Mouse (Mus musculus) forebrain, postnatal 0 days (tissue): ENCODE results near the gene Syt13. TPM values are rescaled to one million over a fixed set of nuclear protein-coding genes. Genes with fewer than 3 reads are reported as not detected.

Source experiments
- ATAC-seq: fragments of 200-750 bp; cut with Nextera tagmentation; 2 replicates; pipeline ENCODE4 v1.8.0; 2017; ENCODE audit warnings: mild to moderate bottlenecking, moderate library complexity
- DNase-seq: peaks from one replicate; pipeline ENCODE4 v3.0.0-alpha.2; 2015
- H3K27ac ChIP-seq: fragments of 300-500 bp; sonication (generic); 2 replicates; pipeline ENCODE4 v1.5.1; 2014; ENCODE audit warnings: low read depth, mild to moderate bottlenecking, antibody characterized with exemption, low read length, moderate library complexity, mixed read lengths
- H3K27me3 ChIP-seq: fragments of 300-500 bp; sonication (generic); 2 replicates; pipeline ENCODE4 v1.6.1; 2014; ENCODE audit warnings: mild to moderate bottlenecking, low read length, mixed read lengths; ENCODE audit not compliant: insufficient read depth
- H3K36me3 ChIP-seq: fragments of 300-500 bp; sonication (generic); 2 replicates; pipeline ENCODE4 v1.6.1; 2014; ENCODE audit warnings: mild to moderate bottlenecking, moderate library complexity; ENCODE audit not compliant: insufficient read depth
- H3K4me1 ChIP-seq: fragments of 300-500 bp; sonication (generic); 2 replicates; pipeline ENCODE4 v1.6.1; 2014; ENCODE audit warnings: antibody characterized with exemption; ENCODE audit not compliant: insufficient read depth
- H3K4me2 ChIP-seq: fragments of 300-500 bp; sonication (generic); 2 replicates; pipeline ENCODE4 v1.6.1; 2014; ENCODE audit warnings: low read depth, mild to moderate bottlenecking, moderate library complexity
- H3K4me3 ChIP-seq: fragments of 300-500 bp; sonication (generic); 2 replicates; pipeline ENCODE4 v1.5.1; 2014; ENCODE audit warnings: low read depth, low read length, mixed read lengths
- H3K9ac ChIP-seq: fragments of 300-500 bp; sonication (generic); 2 replicates; pipeline ENCODE4 v1.6.1; 2014; ENCODE audit warnings: mild to moderate bottlenecking
- H3K9me3 ChIP-seq: fragments of 300-500 bp; sonication (generic); 2 replicates; pipeline ENCODE4 v1.6.1; 2016; ENCODE audit warnings: low read length
- CTCF ChIP-seq: sonication (generic); IDR thresholded peaks from 2 replicates; pipeline ENCODE4 v1.5.1; 2016; ENCODE audit warnings: antibody characterized with exemption, control low read depth, low read depth
- WGBS: fragments of 180-500 bp; shearing (Covaris S2); extraction: QIAGEN DNeasy Blood & Tissue Kit; methylation state at CpG from one replicate; pipeline ENCODE4 v1.1.7; 2014; 5-methylcytosine and 5-hydroxymethylcytosine counted together
- polyA plus RNA-seq: library from polyadenylated mRNA; unstranded; fragments of >200 nt; fragmentation: Nextera tagmentation; extraction: Ambion mirVana; gene quantifications from 2 replicates; pipeline ENCODE4 v1.2.1, GENCODE M21; 2015
- total RNA-seq: library from RNA; depleted of rRNA; stranded (reverse); fragments of >200 nt; gene quantifications from 2 replicates; pipeline ENCODE4 v1.2.3, GENCODE M21; 2014

The Syt13 gene
- total and polyA plus RNA-seq, 2 experiments from 2014 or later: 58.4 to 103 TPM

- no peaks in the 10 kb centered on the region for H3K27me3 ChIP-seq
- TF ChIP-seq CTCF: peak; percentile 50
- no peaks in the 10 kb centered on the region for H3K9me3 ChIP-seq
- 67% methylated on average over 4 of the region's 4 CpGs for WGBS
- no peak overlapping the region for H3K27ac ChIP-seq
- H3K36me3 ChIP-seq: no peaks in the 10 kb centered on the region
- DNase-seq (no peak), ATAC-seq (no peak)
- peaks cover 3% of the 10 kb centered on the region for H3K4me1 ChIP-seq
- H3K4me3 ChIP-seq: no peak overlapping the region
- no peak overlapping the region for H3K9ac ChIP-seq
- H3K4me2 ChIP-seq: no peak overlapping the region
Measured at GRCm38 (mm10) chr2:92910371-92910770, 4.5 kb upstream of the Syt13 start.

GRCm38 (mm10) chr2:92912312-92912711 is 2.6 kb upstream of the Syt13 start:
- DNase-seq (no peak), ATAC-seq (no peak)
- no peak for TF ChIP-seq CTCF

GRCm38 (mm10) chr2:92913295-92913694 is 1.6 kb upstream of the Syt13 start:
- Histone ChIP-seq H3K4me3 (no peak overlapping the region), H3K27me3 (no peaks in the 10 kb centered on the region), H3K9me3 (no peaks in the 10 kb centered on the region), H3K36me3 (no peaks in the 10 kb centered on the region), H3K27ac (no peak overlapping the region), H3K4me1 (peaks cover 4% of the 10 kb centered on the region), H3K4me2 (no peak overlapping the region), H3K9ac (no peak overlapping the region)
- TF ChIP-seq CTCF: no peak
- ATAC-seq: no peak
- no peak for DNase-seq
- WGBS: 18% methylated on average over 9 of the region's 9 CpGs

More at GRCm38 (mm10) chr2:92912312-92912711, 2.6 kb upstream of the Syt13 start:
- peaks cover 4% of the 10 kb centered on the region for H3K4me1 ChIP-seq
- H3K9me3 ChIP-seq: no peaks in the 10 kb centered on the region
- no peak overlapping the region for H3K4me3 ChIP-seq
- H3K36me3 ChIP-seq: no peaks in the 10 kb centered on the region
- no peak overlapping the region for H3K9ac ChIP-seq
- no peaks in the 10 kb centered on the region for H3K27me3 ChIP-seq
- no peak overlapping the region for H3K4me2 ChIP-seq
- no peak overlapping the region for H3K27ac ChIP-seq

GRCm38 (mm10) chr2:92915659-92916631 is 1.0 kb downstream of the Syt13 start:
- peak overlapping the region; percentile 64 for H3K9ac ChIP-seq
- no peak overlapping the region for H3K27ac ChIP-seq
- peaks cover 13% of the 10 kb centered on the region for H3K4me1 ChIP-seq
- 9% methylated on average over 9 of the region's 10 CpGs for WGBS
- H3K4me3 ChIP-seq: peak overlapping the region; percentile 46
- H3K36me3 ChIP-seq: no peaks in the 10 kb centered on the region
- no peak for TF ChIP-seq CTCF
- no peaks in the 10 kb centered on the region for H3K9me3 ChIP-seq
- ATAC-seq: no peak
- H3K4me2 ChIP-seq: peak overlapping the region; percentile 78
- DNase-seq: no peak
- H3K27me3 ChIP-seq: no peaks in the 10 kb centered on the region

GRCm38 (mm10) chr2:92917405-92918142 is 2.7 kb downstream of the Syt13 start:
- ATAC-seq (no peak), DNase-seq (no peak)
- Histone ChIP-seq H3K9ac (no peak overlapping the region), H3K36me3 (no peaks in the 10 kb centered on the region), H3K4me3 (no peak overlapping the region), H3K4me2 (0 out of 2 replicates have a peak overlapping the region, but pooled peaks have one; percentile 3), H3K27ac (no peak overlapping the region), H3K9me3 (no peaks in the 10 kb centered on the region), H3K4me1 (peaks cover 13% of the 10 kb centered on the region), H3K27me3 (no peaks in the 10 kb centered on the region)
- 58% methylated on average over 7 of the region's 7 CpGs for WGBS
- TF ChIP-seq CTCF: no peak

GRCm38 (mm10) chr2:92920709-92921108 is 5.8 kb downstream of the Syt13 start:
- no peak overlapping the region for H3K4me2 ChIP-seq
- H3K27ac ChIP-seq: peak overlapping the region; percentile 60
- H3K27me3 ChIP-seq: no peaks in the 10 kb centered on the region
- H3K36me3 ChIP-seq: no peaks in the 10 kb centered on the region
- ATAC-seq (peak; percentile 95), DNase-seq (peak; percentile 80)
- peaks cover 9% of the 10 kb centered on the region; the same call in 1 of the 2 replicates for H3K4me1 ChIP-seq
- WGBS: 22% methylated on average over 4 of the region's 4 CpGs
- no peak overlapping the region for H3K9ac ChIP-seq
- no peaks in the 10 kb centered on the region for H3K9me3 ChIP-seq
- H3K4me3 ChIP-seq: no peak overlapping the region
- TF ChIP-seq CTCF: no peak
